Mouse (Mus musculus): ENCODE data around the gene Gm10491.

Gm10491 gene

GRCm38 (mm10) chrX:7883841-7884567, 23.6 kb downstream of the Gm10491 start, which contains the start of gene Slc35a2:
Gene Slc35a2 (plus strand): TSS chrX:7884028.
- DNase-seq (ENCODE audit: inconsistent age in 2 of 2, low spot score in 1 of 2): peak; percentile 91 to 96

- DNase-seq (ENCODE audit: inconsistent age in 2 of 2, low spot score in 1 of 2): peak; percentile 73 to 84
Observed at GRCm38 (mm10) chrX:7879819-7880218, 27.8 kb downstream of the Gm10491 start.

- peak; percentile 36 to 73 for DNase-seq (ENCODE audit: inconsistent age in 2 of 2, low spot score in 1 of 2)
Observed at GRCm38 (mm10) chrX:7878495-7878894, 29.1 kb downstream of the Gm10491 start.

GRCm38 (mm10) chrX:7878007-7878419, 29.6 kb downstream of the Gm10491 start, which contains the start of gene Pim2:
Gene Pim2 (plus strand): TSS chrX:7878262.
- peak; percentile 89 to 93 for DNase-seq (ENCODE audit: inconsistent age in 2 of 2, low spot score in 1 of 2)

GRCm38 (mm10) chrX:7869826-7870225, 37.8 kb downstream of the Gm10491 start:
- DNase-seq (ENCODE audit: inconsistent age in 2 of 2, low spot score in 1 of 2): no peak

GRCm38 (mm10) chrX:7868506-7868905, 39.1 kb downstream of the Gm10491 start:
- no peak for DNase-seq (ENCODE audit: inconsistent age in 2 of 2, low spot score in 1 of 2)

GRCm38 (mm10) chrX:7867141-7867540, 40.5 kb downstream of the Gm10491 start:
- no peak for DNase-seq (ENCODE audit: inconsistent age in 2 of 2, low spot score in 1 of 2)

- DNase-seq (ENCODE audit: inconsistent age in 2 of 2, low spot score in 1 of 2): no peak
Observed at GRCm38 (mm10) chrX:7865786-7866185, 41.8 kb downstream of the Gm10491 start.

GRCm38 (mm10) chrX:7865343-7865742, 42.3 kb downstream of the Gm10491 start:
- DNase-seq (ENCODE audit: inconsistent age in 2 of 2, low spot score in 1 of 2): no peak

GRCm38 (mm10) chrX:7864551-7864950, 43.1 kb downstream of the Gm10491 start:
- no peak for DNase-seq (ENCODE audit: inconsistent age in 2 of 2, low spot score in 1 of 2)

- DNase-seq (ENCODE audit: inconsistent age in 2 of 2, low spot score in 1 of 2): no peak
Observed at GRCm38 (mm10) chrX:7863181-7863580, 44.5 kb downstream of the Gm10491 start.

GRCm38 (mm10) chrX:7859191-7859753, 48.4 kb downstream of the Gm10491 start:
- DNase-seq (ENCODE audit: inconsistent age in 2 of 2, low spot score in 1 of 2): no peak

All from adrenal gland, adult (tissue).